Mouse (Mus musculus) ES-Bruce4 (cell line): ENCODE results near the gene Gigyf2. TPM values are rescaled to one million over a fixed set of nuclear protein-coding genes. Genes with fewer than 3 reads are reported as not detected.

Experiments used
- H3K27ac ChIP-seq: 2 replicates; pipeline ENCODE4 v1.5.1; 2012; ENCODE audit warnings: low read length, inconsistent platforms; ENCODE audit not compliant: insufficient read depth
- H3K27me3 ChIP-seq: 2 replicates; pipeline ENCODE4 v1.6.1; 2012; ENCODE audit warnings: mild to moderate bottlenecking, low read length, inconsistent platforms; ENCODE audit not compliant: control insufficient read depth, poor library complexity, insufficient read depth, severe bottlenecking
- H3K36me3 ChIP-seq: 2 replicates; pipeline ENCODE4 v1.6.1; 2012; ENCODE audit warnings: inconsistent platforms, mild to moderate bottlenecking, low read length, moderate library complexity; ENCODE audit not compliant: control insufficient read depth, poor library complexity, insufficient read depth, severe bottlenecking
- H3K4me1 ChIP-seq: one replicate; pipeline ENCODE4 v1.8.1; 2011; ENCODE audit warnings: low read length; ENCODE audit not compliant: control insufficient read depth, insufficient read depth
- H3K4me3 ChIP-seq: 2 replicates; pipeline ENCODE4 v1.5.1; 2011; ENCODE audit warnings: low read depth, mild to moderate bottlenecking, low read length
- H3K9ac ChIP-seq: 2 replicates; pipeline ENCODE4 v1.6.1; 2012; ENCODE audit warnings: low read depth, mild to moderate bottlenecking, inconsistent platforms; ENCODE audit not compliant: poor library complexity, severe bottlenecking
- H3K9me3 ChIP-seq: replicated peaks from 2 replicates; pipeline ENCODE4 v1.6.1; 2012; ENCODE audit warnings: mild to moderate bottlenecking, low read length, inconsistent platforms; ENCODE audit not compliant: control insufficient read depth, poor library complexity, insufficient read depth, severe bottlenecking
- CTCF ChIP-seq: IDR thresholded peaks from one replicate; pipeline ENCODE4 v1.8.1; 2011; ENCODE audit warnings: low read depth, low read length
- EP300 ChIP-seq: IDR thresholded peaks from 2 replicates; pipeline ENCODE4 v1.6.1; 2011; ENCODE audit warnings: low read depth, low read length; ENCODE audit not compliant: insufficient read depth
- POLR2A ChIP-seq: IDR thresholded peaks from one replicate; pipeline ENCODE4 v1.8.1; 2011; ENCODE audit warnings: low read length; ENCODE audit not compliant: insufficient read depth
- polyA plus RNA-seq: library from polyadenylated mRNA; stranded (reverse); fragments of >200 nt; gene quantifications from 2 replicates; pipeline ENCODE4 v1.2.4, GENCODE M21; 2011; ENCODE audit warnings: low read depth; ENCODE audit not compliant: missing spikeins, insufficient read depth, insufficient read length

The Gigyf2 gene
- polyA plus RNA-seq, 1 experiment, result 207 TPM

DNA sequence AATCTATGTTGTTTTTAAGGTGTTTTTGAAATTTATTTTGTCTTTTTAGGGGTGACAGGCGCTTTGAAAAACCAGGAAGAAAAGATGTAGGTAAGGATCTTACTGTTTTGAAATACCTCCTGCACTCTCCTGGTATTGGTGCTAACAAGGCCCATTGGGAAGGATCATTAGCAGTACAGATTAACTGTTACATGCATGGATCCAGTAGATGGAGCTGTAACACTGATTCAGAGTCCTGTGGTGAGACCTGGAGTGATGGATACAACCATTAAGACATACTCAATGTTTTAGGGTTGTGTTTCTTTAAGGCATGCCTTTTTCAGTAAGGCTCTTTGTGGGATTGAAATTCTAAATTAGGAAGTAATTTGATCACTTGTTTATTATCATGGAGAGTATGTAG, 53.1 kb downstream of the Gigyf2 start:
- Histone ChIP-seq H3K27me3 (no peaks in the 10 kb centered on the region), H3K9ac (no peak overlapping the region), H3K9me3 (no peaks in the 10 kb centered on the region), H3K36me3 (peaks cover 16% of the 10 kb centered on the region), H3K4me3 (no peak overlapping the region), H3K27ac (no peak overlapping the region), H3K4me1 (no peaks in the 10 kb centered on the region)
- TF ChIP-seq CTCF (no peak), POLR2A (no peak)

- Histone ChIP-seq H3K36me3 (peaks cover 12% of the 10 kb centered on the region), H3K4me1 (no peaks in the 10 kb centered on the region)
Measured at GRCm38 (mm10) chr1:87381152-87381551, 54.4 kb downstream of the Gigyf2 start.

DNA sequence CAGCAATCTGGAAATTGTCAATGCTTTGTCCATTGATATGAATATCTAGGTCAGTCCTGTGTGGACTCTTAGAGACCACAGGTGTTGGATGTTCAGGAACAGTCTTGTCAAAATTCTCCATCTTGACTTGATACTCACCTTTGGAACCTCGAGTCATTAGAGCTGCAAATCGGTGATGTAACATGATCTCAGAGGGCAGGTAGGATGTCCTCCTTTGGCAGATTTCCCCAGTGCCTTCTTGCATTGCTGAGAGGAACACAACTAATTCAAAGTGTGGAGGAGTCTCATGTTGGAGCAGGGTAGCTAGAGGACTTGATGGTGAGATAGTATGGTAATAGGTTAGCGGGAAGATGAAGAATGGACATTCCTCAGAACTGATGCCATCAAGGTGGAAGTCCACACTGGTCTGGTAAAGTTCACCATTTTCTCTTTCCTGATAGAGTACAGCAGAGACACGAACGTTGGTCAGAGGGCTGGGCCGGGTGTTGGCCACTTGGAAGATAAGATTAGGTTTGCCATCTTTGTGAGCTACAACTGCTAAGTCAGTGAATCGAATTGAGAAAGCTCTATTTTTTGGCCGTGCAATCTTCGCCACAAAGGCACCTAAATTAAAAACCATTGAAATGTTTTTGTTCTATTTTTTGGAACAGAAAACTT, 59.8 kb downstream of the Gigyf2 start:
- TF ChIP-seq CTCF (no peak), EP300 (no peak), POLR2A (no peak)
- H3K36me3 ChIP-seq, result peaks cover 14% of the 10 kb centered on the region

More at GRCm38 (mm10) chr1:87381152-87381551, 54.4 kb downstream of the Gigyf2 start:
- Histone ChIP-seq H3K9me3 (no peaks in the 10 kb centered on the region), H3K27ac (no peak overlapping the region; the same call in 1 of the 2 replicates), H3K4me3 (no peak overlapping the region), H3K9ac (no peak overlapping the region), H3K27me3 (no peaks in the 10 kb centered on the region)
- TF ChIP-seq EP300 (no peak), CTCF (no peak), POLR2A (no peak)

DNA sequence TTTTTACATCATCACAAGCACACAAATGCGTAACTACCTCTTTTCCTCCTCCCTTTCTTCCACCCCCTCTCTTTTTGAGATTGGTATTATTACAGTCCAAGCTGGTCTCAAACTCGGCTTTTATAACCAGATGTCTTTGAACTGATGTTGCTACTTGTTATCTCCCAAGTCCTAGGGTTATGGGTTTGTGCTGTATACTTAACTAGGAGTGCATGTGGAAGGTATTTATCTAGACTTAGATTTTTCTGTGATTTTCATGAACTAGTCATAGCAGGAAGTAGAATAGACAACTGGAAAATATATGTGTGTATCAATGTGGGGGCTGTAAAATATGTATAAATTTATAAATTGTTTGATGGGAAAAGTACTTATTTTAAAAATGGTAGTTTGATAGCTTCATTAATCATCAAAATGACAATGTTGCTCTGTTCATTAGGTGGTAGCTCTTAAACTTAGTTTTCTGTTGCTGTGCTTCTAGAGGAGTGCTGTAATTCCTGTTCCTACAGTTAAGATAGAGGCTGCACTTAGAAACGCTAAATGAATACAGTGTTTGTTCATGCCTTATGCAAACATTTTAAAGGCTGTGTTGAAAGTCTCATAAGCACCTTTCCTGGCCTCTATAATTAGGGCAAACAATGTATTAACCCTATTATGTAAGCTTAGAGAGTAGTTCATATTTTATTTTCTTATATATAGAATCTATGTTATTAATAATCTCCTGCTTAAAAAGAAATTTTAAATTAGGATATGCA, 66.8 kb downstream of the Gigyf2 start:
- TF ChIP-seq CTCF (no peak), EP300 (no peak), POLR2A (no peak)
- H3K27me3 ChIP-seq, result no peaks in the 10 kb centered on the region
- no peak overlapping the region for H3K9ac ChIP-seq
- peaks cover 7% of the 10 kb centered on the region for H3K36me3 ChIP-seq
- H3K27ac ChIP-seq, result no peak overlapping the region
- no peak overlapping the region for H3K4me3 ChIP-seq
- H3K4me1 ChIP-seq, result no peaks in the 10 kb centered on the region
- no peaks in the 10 kb centered on the region for H3K9me3 ChIP-seq

More for the DNA sequence above, 59.8 kb downstream of the Gigyf2 start:
- no peaks in the 10 kb centered on the region for H3K4me1 ChIP-seq
- no peaks in the 10 kb centered on the region for H3K27me3 ChIP-seq
- H3K27ac ChIP-seq, result no peak overlapping the region
- no peak overlapping the region for H3K4me3 ChIP-seq
- no peak overlapping the region for H3K9ac ChIP-seq
- H3K9me3 ChIP-seq, result no peaks in the 10 kb centered on the region

DNA sequence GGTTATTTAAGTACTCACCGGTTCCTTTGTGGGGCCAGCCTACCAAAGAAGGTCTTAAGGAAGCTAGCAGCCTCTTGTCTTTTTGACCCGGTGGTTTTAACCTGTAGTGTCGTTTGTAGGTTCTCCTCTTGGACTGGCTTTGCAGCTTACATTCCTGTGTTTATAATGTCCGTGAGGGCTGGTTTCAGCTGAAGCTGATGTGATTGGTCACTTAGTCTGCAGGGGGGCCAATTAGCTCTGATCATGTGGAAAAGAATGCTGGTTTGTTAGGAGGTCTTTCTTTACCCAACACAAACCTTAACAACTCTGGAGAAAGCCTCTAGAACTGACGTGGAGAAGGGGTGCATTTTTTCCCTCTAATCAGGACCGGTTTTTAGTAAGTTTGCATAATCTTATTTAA, 67.8 kb downstream of the Gigyf2 start, which contains the start of gene Kcnj13:
Gene Kcnj13 (minus strand): TSS at position 136 of the 400 bp plus-strand sequence.
- Histone ChIP-seq H3K9me3 (no peaks in the 10 kb centered on the region), H3K27me3 (no peaks in the 10 kb centered on the region), H3K27ac (no peak within 1 kb of the TSS), H3K4me3 (no peak within 1 kb of the TSS), H3K4me1 (no peaks in the 10 kb centered on the region), H3K9ac (no peak within 1 kb of the TSS), H3K36me3 (peaks cover 2% of the 10 kb centered on the region)
- TF ChIP-seq EP300 (no peak), CTCF (no peak), POLR2A (no peak)

GRCm38 (mm10) chr1:87396923-87397586, 70.3 kb downstream of the Gigyf2 start:
- no peaks in the 10 kb centered on the region for H3K27me3 ChIP-seq
- TF ChIP-seq EP300 (no peak), POLR2A (no peak), CTCF (no peak)
- no peaks in the 10 kb centered on the region for H3K4me1 ChIP-seq
- H3K9ac ChIP-seq, result no peak overlapping the region
- no peak overlapping the region for H3K27ac ChIP-seq
- H3K9me3 ChIP-seq, result no peaks in the 10 kb centered on the region
- peaks cover 2% of the 10 kb centered on the region for H3K36me3 ChIP-seq
- H3K4me3 ChIP-seq, result no peak overlapping the region
